Mouse (Mus musculus) right cerebral cortex, postnatal 36 days (tissue): ENCODE results near the gene G2e3.
A peak's percentile ranks its signal among the peaks of the same experiment; 100 is the strongest.

Experiments
- DNase-seq, 2 experiments: peaks; one replicate each; pipeline ENCODE4 v3.0.0; 2022; ENCODE audit warnings: low spot score in 2 of 2, mixed read lengths in 1 of 2

Gene G2e3

DNA sequence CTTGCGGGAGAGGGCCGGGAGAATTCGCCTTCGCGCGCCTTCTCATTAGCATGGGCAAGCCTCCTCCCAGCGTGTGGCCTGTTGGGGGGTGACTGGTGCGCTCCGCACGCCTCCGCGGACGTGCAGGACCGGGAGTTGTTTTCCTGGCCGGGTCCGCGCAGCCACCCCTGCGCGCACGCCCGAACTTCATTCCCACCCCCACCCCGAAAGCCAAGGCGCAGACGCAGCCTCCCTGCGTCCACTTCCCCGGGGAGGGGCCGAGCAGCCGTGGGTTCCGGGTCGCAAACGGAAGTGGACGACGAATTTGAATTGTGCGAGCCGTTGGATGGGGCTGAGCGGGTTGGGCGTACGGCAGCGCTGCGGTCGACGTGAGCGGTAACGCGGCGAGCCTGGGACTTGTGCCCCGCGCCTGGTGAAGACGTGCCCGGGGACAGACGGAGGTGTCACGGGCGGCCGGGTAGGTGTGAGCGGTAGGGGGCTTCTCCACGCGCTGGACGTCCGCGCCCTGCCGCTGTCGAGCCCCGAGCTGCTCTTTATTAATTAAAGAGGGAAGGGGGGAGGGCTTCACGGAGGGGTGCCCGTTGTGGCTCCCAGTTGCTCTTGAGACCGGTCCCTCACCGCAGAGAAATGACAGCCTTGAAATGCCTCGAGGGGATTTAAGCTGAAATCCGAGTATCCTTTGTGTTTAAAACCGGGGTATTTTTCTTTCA lies at the start of gene G2e3:
Gene G2e3, plus strand, starts transcription at position 74 of the 710 bp plus-strand sequence.
- DNase-seq = peak; percentile 80 to 82

DNA sequence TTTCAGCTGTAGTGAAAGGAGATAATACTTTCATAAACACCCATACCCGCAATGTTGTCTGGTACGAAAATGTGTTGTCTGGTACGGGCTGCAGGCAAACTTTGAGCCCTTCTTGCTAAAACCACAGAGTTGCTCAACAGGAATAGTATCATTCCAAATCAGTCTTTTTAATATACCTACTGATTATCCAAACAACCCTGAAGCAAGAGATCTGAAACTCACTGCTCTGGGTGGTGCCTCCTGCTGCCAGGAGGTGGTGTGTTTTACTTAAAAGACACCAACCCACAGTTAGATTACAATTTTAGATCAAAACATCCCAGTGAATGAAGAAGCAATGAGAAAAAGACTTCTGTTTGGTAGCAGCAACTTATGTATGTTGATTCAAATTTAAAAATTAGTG lies 24.3 kb upstream of the G2e3 start:
- no peak for DNase-seq

GRCm38 (mm10) chr12:51326819-51327218 lies 21.0 kb upstream of the G2e3 start:
- no peak for DNase-seq

DNA sequence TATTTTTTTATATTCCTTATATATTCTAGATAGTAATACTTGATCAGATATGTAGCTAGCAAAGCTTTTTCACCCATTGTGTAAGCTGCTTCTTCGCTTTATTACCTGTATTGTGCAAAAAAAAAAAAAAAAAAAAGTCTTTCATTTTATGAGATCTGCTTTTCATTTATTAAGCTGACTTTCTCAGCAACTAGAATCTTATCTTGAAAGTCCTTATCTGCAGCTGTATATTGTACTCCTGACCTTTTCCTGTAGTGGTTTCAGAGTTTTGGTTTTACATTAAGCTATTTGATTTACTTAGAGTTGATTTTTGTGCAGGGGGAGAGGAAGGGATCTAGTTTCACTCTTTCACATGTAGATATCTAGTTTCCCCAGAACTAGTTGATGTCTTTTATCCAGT lies 10.8 kb upstream of the G2e3 start:
- DNase-seq = no peak

DNA sequence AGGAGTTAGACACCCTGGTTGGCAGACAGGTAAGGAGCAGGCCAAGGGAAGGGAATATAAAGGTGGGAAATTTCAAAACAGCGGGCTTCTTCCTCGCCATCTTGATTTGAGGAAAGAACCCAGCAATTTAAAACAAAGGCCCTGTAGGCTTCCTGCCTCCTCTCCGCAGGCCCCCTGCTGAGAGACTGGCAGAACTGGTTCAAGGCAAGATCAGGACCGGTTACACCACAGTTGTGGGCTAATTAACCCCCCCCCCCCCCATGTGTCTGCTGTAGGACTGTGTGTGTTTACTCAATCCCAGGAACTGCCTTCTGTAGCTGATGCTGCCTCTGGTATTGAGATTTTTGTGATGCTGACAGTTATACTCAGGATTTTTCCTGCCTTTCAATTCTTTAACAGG lies 1.7 kb upstream of the G2e3 start:
- no peak for DNase-seq

GRCm38 (mm10) chr12:51348698-51348998 lies 787 bp downstream of the G2e3 start:
- DNase-seq = no peak

- no peak for DNase-seq
These were observed 7.4 kb downstream of the G2e3 start for GRCm38 (mm10) chr12:51355296-51355695.

DNA sequence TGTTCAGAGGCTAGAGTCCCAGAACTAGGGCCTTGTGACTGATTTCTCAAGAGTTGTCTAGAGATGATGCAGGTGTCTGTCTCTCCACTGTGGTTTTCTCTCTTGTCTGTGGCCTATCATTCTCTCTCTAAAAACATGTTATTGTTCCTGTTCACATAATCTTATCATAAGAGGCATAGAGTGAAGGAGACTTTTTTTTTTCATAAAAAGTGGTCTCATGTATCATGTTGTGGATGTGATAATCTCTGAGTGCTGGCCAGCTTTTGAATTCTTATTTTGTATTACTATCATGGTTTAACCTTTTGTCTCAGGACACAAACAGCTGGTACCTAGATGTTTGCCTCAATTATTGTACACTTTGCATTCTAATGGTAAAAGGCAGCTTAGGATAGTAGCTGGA lies 13.4 kb downstream of the G2e3 start:
- no peak for DNase-seq

- no peak for DNase-seq
These were observed 15.0 kb downstream of the G2e3 start for GRCm38 (mm10) chr12:51362898-51363297.

- DNase-seq = no peak
These were observed 20.6 kb downstream of the G2e3 start for GRCm38 (mm10) chr12:51368504-51368903.

- DNase-seq = peak; percentile 90 to 93
These were observed 29.4 kb downstream of the G2e3 start, which contains the start of gene Scfd1 for GRCm38 (mm10) chr12:51377003-51377887. Gene Scfd1 (plus strand): TSS chr12:51377510.

DNA sequence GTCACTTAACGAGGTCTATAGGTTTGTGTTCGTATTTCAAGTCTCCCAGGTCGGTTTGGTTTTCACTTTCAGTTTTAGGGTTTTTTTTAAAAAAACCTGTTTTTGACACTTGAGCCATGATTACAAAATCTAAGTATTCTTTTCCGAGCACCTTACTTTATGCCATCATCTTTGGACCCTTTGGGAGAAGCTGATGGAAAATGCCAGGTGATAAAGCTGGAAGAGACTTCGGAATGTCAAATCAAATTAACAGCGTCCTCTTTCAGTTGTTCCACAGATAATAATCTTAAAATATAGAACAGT lies 30.0 kb downstream of the G2e3 start:
- DNase-seq = no peak

GRCm38 (mm10) chr12:51399871-51400270 lies 52.0 kb downstream of the G2e3 start:
- DNase-seq = no peak

GRCm38 (mm10) chr12:51402060-51402698 lies 54.3 kb downstream of the G2e3 start:
- no peak for DNase-seq

- DNase-seq = no peak
These were observed 56.2 kb downstream of the G2e3 start for GRCm38 (mm10) chr12:51403987-51404586.

GRCm38 (mm10) chr12:51411362-51411761 lies 63.5 kb downstream of the G2e3 start:
- DNase-seq = no peak
